Mouse (Mus musculus): ENCODE results near the gene Olfr33.

Gene Olfr33

DNA sequence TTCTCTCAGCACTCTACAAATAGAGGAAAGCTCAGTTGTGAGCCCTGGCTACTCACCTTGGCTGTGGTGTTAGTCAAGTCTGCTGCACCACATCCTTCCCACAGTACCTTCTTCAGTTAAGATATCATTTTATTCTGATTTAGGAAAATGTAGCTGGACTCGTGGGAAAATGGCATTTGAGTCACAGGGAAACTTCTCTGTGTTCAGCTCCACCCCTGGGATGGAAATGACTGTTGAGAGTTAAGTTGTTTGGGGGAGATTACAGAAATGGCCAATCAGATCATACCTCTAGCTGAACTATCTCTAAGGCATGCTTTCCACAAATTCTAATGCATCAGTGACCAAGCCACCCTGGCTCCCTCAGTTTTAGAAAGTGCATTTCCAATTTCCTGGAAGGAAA, at the start of gene Olfr33:
Olfr33 (minus strand) TSS at position 101 of the 400 bp plus-strand sequence.
- no peak for DNase-seq (ENCODE audit: low read depth, low spot score)

DNA sequence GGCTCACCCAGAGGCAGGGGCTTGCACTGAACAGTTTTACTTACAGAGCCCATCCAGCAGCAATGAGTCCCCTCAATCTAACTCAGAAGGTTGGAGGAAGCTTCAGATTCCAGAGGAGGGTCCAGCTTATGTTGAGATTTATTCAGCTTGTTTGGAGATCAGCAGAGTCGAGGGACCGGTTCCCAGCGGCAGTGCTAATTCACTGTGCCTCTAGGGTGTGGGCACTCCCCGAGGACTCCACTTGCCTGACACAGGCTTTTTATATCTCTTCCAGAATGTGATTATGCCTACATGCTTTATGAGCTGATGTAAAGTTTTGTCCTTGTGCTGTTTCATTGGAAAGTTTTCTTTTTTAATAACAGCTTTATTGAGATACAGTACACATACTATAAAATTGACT, 40.4 kb upstream of the Olfr33 start, which contains the start of the genes Olfr560 and Olfr78:
Olfr560 (minus strand) TSS at position 101 of the 400 bp plus-strand sequence.
Olfr78 (minus strand) TSS at position 206 of the 400 bp plus-strand sequence.
- no peak for DNase-seq (ENCODE audit: low read depth, low spot score)

GRCm38 (mm10) chr7:102752086-102752485, 33.2 kb upstream of the Olfr33 start:
- no peak for DNase-seq (ENCODE audit: low read depth, low spot score)

GRCm38 (mm10) chr7:102737705-102738104, 18.8 kb upstream of the Olfr33 start:
- no peak for DNase-seq (ENCODE audit: low read depth, low spot score)

GRCm38 (mm10) chr7:102733793-102734192, 14.9 kb upstream of the Olfr33 start:
- DNase-seq (ENCODE audit: low read depth, low spot score) = no peak

- DNase-seq (ENCODE audit: low read depth, low spot score) = no peak
These were observed 8.5 kb upstream of the Olfr33 start, which contains the start of gene Olfr559 for GRCm38 (mm10) chr7:102727391-102727790. Gene Olfr559 (minus strand): TSS chr7:102727491.

DNA sequence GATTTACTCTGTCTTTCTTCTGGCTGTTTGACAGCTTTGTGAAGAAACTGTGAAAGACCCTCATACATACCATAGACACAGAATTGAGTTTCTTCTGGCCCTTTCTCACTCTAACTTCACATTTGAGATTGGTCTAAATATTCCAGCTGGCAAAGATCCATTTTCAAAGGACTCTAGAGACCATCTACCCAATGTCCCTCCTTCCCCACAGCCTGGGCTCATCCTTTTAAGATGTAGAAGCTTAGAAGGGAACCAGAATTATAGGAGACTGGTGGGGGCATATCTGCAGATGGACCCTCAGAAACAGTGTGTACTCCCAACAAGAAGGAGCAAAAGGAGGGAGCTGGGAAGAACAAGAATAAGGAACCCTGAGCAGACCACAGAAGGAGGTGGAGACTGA, 17.0 kb downstream of the Olfr33 start, which contains the start of gene Olfr558:
Olfr558 (plus strand) TSS at position 301 of the 400 bp plus-strand sequence.
- no peak for DNase-seq (ENCODE audit: low read depth, low spot score)

GRCm38 (mm10) chr7:102698461-102698860, 20.4 kb downstream of the Olfr33 start:
- DNase-seq (ENCODE audit: low read depth, low spot score) = no peak

DNA sequence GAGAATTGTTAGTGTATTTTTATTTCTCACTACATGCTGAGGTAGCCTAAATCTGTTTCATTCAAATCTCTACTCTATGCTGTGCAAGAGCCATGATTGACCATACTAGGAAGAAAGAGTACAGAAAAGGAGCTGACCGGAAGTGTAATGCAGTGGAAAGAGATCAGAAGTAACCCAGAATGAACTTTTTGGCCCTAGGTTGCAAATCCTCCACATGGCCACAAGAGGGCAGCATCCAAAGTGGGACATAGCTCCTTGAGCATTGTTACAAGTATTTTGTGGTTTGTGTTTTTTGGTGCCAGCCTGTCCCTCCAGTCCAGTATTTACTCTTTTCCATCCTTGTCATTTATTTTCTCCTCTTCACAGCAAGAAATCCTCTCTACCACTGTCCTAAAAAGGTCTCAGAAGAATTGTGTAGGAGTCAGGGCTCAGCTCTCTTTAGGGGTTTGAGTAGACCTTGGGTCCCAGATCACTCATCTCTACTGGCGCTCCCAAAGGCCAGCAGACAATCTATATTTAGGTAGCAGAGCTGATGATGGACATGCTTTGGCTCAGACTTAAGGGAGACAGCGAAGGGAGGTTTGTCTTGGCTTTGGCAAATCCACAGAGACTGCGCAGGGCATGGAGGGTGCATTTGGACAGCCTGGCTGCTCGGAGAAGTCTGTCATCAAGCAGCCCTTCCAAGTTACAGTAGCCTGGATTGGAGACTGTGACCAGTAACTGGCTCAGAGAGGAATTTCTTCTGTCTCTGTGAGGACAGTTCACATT, 23.3 kb downstream of the Olfr33 start, which contains the start of gene Olfr557:
Olfr557 (plus strand) TSS at position 553 of the 768 bp plus-strand sequence.
- DNase-seq (ENCODE audit: low read depth, low spot score) = no peak

- peak; percentile 67 for DNase-seq (ENCODE audit: low read depth, low spot score)
These were observed 31.8 kb downstream of the Olfr33 start, which contains the start of gene Trim68 for GRCm38 (mm10) chr7:102686944-102687501. Gene Trim68 (minus strand): TSS chr7:102687327.

DNA sequence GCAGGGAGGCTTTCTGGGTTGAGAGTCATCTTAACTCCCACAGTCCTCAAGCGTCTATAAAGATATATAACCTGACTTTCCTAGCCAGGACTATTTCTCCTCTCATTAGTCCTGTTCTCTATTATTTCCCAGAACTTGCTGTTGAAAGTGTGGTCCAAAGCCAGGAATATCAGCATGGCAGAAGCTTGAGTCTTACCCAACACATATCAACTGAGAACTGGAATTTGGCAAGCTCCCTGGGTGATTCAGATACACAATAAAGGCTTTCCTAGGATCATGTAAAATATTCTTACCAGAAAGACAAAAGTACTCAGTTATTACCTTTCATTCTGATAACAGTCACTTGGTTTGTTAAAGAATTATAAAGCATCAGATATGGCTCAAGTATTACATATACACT, 37.0 kb downstream of the Olfr33 start:
- no peak for DNase-seq (ENCODE audit: low read depth, low spot score)

- no peak for DNase-seq (ENCODE audit: low read depth, low spot score)
These were observed 42.6 kb downstream of the Olfr33 start for GRCm38 (mm10) chr7:102676225-102676624.

GRCm38 (mm10) chr7:102665378-102665777, 53.5 kb downstream of the Olfr33 start:
- no peak for DNase-seq (ENCODE audit: low read depth, low spot score)

DNA sequence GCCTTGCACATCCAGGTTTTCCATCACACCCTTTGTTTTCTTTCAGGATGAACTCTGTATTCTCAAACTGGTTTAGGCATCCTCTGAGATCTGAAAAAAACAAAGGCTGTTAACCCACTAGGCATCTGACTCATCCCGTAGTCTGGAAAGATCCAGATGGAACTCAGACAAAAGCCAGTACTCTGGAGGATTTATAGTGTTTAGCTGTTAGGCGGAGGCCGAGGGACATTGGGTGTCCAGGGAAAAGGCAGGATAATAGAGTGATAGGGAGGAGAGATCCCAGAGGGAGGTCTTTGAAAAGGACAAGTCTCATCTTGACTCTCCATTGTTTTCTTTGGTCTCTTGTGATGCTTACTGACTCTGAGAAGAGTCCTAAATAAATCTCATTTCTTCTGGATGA, 54.3 kb downstream of the Olfr33 start, which contains the start of gene Olfr556:
Olfr556 (plus strand) TSS at position 301 of the 400 bp plus-strand sequence.
- no peak for DNase-seq (ENCODE audit: low read depth, low spot score)

Measured in WW6 (cell line).